Mouse (Mus musculus): ENCODE results near the gene Cfap100. TPM values are rescaled to one million over a fixed set of nuclear protein-coding genes. Genes with fewer than 3 reads are reported as not detected.

The Cfap100 gene
- polyA plus RNA-seq, 1 experiment from 2014 or later, result 0.31 TPM

DNA sequence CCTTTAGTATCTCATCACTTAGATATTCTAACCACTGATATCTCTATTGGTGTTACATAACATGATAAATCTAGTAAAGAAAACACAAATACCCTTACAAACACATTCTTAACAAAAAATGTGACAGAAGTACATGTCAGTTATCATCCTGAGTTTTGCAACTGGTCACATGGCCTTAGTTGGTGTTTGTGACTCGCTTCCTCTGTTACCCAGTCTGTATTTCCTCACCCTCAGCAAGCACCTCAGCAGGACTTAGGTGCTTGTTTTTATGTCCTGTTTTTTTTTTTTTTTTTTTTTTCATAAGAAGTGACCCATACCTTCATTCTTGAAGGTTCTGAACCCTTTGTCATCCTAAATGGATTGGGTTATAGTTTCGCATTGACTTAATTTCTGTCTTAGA lies 50.9 kb downstream of the Cfap100 start:
- Histone ChIP-seq H3K4me3 (replicated peaks; ENCODE audit: low read length) (no peak overlapping the region), H3K9me3 (replicated peaks; ENCODE audit: control insufficient read depth, low read length) (no peaks in the 10 kb centered on the region), H3K4me2 (ENCODE audit: low read depth, low read length) (no peak overlapping the region), H3K4me1 (ENCODE audit: control insufficient read depth, insufficient read depth, low read length) (no peaks in the 10 kb centered on the region), H3K27me3 (ENCODE audit: control insufficient read depth, insufficient read depth, low read length) (no peaks in the 10 kb centered on the region), H3K36me3 (ENCODE audit: control insufficient read depth, insufficient read depth, low read length) (peaks cover 48% of the 10 kb centered on the region), H3K9ac (ENCODE audit: low read length) (no peak overlapping the region), H3K27ac (ENCODE audit: low read length) (no peak overlapping the region)
- ATAC-seq (ENCODE audit: insufficient read depth, low FRiP score), result no peak
- WGBS, result 93% methylated on average over 2 of the region's 2 CpGs

DNA sequence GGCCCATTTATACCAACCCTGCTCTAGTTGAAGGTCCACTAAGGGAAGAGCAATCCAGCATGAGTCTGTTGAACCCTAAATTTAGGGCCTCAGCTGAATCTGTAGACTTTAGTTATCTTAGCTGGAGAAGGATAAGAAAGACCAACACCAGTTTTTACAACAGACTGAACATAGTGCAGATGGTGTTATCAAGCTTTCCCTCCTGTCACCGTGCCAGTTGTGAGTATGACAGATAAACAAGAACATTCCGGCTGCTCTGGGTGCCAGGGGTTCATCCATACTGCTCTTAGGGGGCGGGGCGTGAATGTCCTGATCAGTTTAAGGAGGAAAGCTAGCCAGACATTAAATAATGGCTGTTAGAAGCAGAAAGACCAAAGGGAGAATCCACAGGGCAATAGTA lies 54.0 kb downstream of the Cfap100 start:
- Histone ChIP-seq H3K27ac (ENCODE audit: low read length) (no peak overlapping the region), H3K9me3 (replicated peaks; ENCODE audit: control insufficient read depth, low read length) (no peaks in the 10 kb centered on the region), H3K4me3 (replicated peaks; ENCODE audit: low read length) (no peak overlapping the region), H3K4me2 (ENCODE audit: low read depth, low read length) (no peak overlapping the region), H3K9ac (ENCODE audit: low read length) (no peak overlapping the region), H3K4me1 (ENCODE audit: control insufficient read depth, insufficient read depth, low read length) (peaks cover 16% of the 10 kb centered on the region), H3K36me3 (ENCODE audit: control insufficient read depth, insufficient read depth, low read length) (peaks cover 33% of the 10 kb centered on the region), H3K27me3 (ENCODE audit: control insufficient read depth, insufficient read depth, low read length) (no peaks in the 10 kb centered on the region)
- WGBS, result 74% methylated on average over 4 of the region's 4 CpGs
- ATAC-seq (ENCODE audit: insufficient read depth, low FRiP score), result no peak

DNA sequence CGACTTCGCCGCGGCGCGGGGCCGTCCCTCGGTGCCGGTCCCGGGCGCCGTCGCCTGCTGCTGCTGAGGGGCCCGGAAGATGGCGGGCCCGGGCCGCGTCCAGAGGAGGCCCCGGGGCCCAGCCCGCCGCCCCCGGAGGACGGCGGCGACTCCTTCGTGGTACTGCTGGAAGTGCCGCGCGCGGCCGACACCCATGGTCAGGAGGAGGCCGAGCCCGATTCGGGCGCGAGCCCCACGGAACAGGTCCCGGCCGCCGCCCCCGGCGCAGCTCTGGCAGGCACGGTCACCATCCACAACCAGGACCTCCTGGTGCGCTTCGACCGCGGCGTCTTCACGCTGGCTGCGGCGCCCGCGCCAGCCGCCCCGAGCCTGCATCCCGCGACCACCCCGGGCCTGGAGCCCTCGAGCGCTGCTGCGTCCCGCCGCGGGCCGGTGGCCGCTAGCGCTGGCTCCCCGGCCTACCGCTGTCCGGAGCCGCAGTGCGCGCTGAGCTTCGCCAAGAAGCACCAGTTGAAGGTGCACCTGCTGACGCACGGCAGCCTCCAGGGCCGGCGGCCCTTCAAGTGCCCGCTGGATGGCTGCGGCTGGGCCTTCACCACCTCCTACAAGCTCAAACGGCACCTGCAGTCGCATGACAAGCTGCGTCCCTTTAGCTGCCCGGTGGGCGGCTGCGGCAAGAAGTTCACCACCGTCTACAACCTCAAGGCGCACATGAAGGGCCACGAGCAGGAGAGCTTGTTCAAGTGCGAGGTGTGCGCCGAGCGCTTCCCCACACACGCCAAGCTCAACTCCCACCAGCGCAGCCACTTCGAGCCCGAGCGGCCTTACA lies 58.7 kb downstream of the Cfap100 start:
- H3K27me3 ChIP-seq (ENCODE audit: control insufficient read depth, insufficient read depth, low read length), result no peaks in the 10 kb centered on the region
- H3K4me2 ChIP-seq (ENCODE audit: low read depth, low read length), result peak overlapping the region; percentile 99
- peak overlapping the region; percentile 86 for H3K27ac ChIP-seq (ENCODE audit: low read length)
- 0 out of 2 replicates have a peak, but pooled peaks cover 12% of the 10 kb centered on the region for H3K36me3 ChIP-seq (ENCODE audit: control insufficient read depth, insufficient read depth, low read length)
- peak overlapping the region; percentile 85 for H3K4me3 ChIP-seq (replicated peaks; ENCODE audit: low read length)
- peaks cover 19% of the 10 kb centered on the region for H3K4me1 ChIP-seq (ENCODE audit: control insufficient read depth, insufficient read depth, low read length)
- no peaks in the 10 kb centered on the region for H3K9me3 ChIP-seq (replicated peaks; ENCODE audit: control insufficient read depth, low read length)
- ATAC-seq (ENCODE audit: insufficient read depth, low FRiP score), result peak; percentile 71
- WGBS, result under 1% methylated on average over 91 of the region's 98 CpGs
- H3K9ac ChIP-seq (ENCODE audit: low read length), result peak overlapping the region; percentile 93

DNA sequence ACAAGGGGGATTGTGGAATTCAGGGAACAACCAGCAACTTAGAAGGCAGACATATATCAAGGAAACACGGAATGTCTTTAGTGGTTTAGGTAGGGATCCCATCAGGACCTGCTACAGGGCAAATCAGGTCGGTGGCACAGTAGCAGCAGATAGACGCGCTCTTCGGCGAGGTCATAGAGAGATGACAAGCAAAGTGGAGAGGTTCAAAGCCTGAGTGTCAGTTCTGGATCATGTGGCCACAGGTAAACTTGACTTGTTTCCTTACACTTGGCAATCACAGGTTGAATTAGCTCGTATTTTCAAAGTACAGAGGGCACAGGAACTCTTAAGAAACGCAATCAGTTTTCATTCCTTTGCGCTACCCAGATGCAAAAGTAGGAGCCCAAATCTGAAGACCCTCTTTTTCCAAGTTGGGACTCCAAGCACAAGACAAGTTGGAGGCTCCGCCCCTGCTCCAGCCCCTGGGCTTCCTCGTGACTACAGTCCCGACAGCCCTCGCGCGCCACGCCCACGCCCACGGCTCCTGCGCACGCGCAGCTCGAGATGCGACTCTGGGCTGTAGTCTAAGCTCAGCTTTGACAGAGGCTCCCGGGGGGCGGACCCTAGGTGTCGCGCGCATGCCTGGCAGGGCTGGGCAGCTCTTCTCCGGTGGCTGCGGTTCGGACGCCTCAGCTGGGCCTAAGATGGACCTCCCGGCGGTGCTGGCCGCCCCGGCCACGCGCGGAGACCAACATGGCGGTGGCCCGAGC lies 59.4 kb downstream of the Cfap100 start, which contains the start of gene Zxdc:
Zxdc (plus strand) TSS at position 517 of the 749 bp plus-strand sequence.
- peak within 1 kb of the TSS; percentile 93 for H3K9ac ChIP-seq (ENCODE audit: low read length)
- peak within 1 kb of the TSS; percentile 99 for H3K4me2 ChIP-seq (ENCODE audit: low read depth, low read length)
- no peaks in the 10 kb centered on the region for H3K9me3 ChIP-seq (replicated peaks; ENCODE audit: control insufficient read depth, low read length)
- no peaks in the 10 kb centered on the region for H3K27me3 ChIP-seq (ENCODE audit: control insufficient read depth, insufficient read depth, low read length)
- 6% methylated on average over 41 of the region's 41 CpGs for WGBS
- peak within 1 kb of the TSS; percentile 85 for H3K4me3 ChIP-seq (replicated peaks; ENCODE audit: low read length)
- peaks cover 19% of the 10 kb centered on the region for H3K4me1 ChIP-seq (ENCODE audit: control insufficient read depth, insufficient read depth, low read length)
- ATAC-seq (ENCODE audit: insufficient read depth, low FRiP score), result peak; percentile 99
- 0 out of 2 replicates have a peak, but pooled peaks cover 7% of the 10 kb centered on the region for H3K36me3 ChIP-seq (ENCODE audit: control insufficient read depth, insufficient read depth, low read length)
- peak within 1 kb of the TSS; percentile 86 for H3K27ac ChIP-seq (ENCODE audit: low read length)

DNA sequence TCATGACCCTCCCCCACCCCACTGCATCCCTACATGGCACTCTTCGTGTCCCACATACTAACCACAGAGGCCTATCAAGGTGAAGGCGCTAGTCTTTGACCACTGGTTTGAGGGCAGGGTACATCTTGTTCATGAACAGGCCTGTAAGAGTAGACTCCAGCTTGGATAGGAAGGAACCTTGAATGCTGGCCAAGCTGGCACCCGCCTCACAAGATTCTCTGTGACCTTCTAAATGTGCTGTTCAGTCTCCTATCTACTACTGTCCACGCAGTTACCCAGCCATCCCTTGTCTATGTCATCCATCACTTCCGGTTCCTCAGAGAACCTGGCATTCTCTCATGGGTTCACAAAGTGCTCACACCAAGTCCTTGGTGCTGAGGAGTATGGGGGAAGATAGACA lies 65.3 kb downstream of the Cfap100 start:
- no peaks in the 10 kb centered on the region for H3K27me3 ChIP-seq (ENCODE audit: control insufficient read depth, insufficient read depth, low read length)
- ATAC-seq (ENCODE audit: insufficient read depth, low FRiP score), result no peak
- no peaks in the 10 kb centered on the region for H3K9me3 ChIP-seq (replicated peaks; ENCODE audit: control insufficient read depth, low read length)
- H3K4me2 ChIP-seq (ENCODE audit: low read depth, low read length), result no peak overlapping the region
- H3K27ac ChIP-seq (ENCODE audit: low read length), result no peak overlapping the region
- H3K4me1 ChIP-seq (ENCODE audit: control insufficient read depth, insufficient read depth, low read length), result peaks cover 20% of the 10 kb centered on the region
- H3K4me3 ChIP-seq (replicated peaks; ENCODE audit: low read length), result no peak overlapping the region
- H3K36me3 ChIP-seq (ENCODE audit: control insufficient read depth, insufficient read depth, low read length), result no peaks in the 10 kb centered on the region
- no peak overlapping the region for H3K9ac ChIP-seq (ENCODE audit: low read length)
- 79% methylated on average over 5 of the region's 5 CpGs for WGBS

DNA sequence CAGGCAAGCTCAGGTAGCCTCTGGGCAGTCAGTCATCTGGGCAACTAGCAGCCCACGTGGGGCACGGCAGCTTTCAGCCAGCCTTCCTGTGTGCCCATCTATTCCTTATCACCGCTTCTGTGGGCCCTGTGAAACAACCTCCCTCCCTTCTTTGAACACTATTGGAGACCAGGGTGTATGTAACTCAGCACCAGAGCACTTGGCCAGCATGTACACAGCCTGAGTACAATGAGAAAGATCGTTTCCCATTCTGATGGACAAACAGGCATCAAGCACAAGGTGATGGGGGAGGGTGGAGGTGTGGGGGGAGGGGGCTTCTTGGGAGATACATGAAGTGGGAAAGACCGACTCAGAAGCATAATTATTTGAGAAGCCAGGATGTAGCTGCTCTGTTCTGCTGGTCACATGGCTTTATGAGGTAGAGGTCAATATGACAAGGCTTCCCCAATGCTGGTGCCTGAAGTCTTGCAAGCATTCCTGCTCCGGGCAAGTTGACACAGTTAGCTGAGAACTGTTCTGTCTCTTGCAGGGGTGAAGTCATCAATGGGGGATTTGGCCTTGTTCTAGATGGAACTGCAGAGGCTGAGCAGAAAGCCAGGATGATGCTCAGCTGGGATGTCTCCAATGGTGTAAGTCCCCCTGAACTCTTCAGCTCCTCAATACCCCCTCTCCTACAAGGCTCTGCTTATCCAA lies 67.5 kb downstream of the Cfap100 start:
- no peak overlapping the region for H3K4me3 ChIP-seq (replicated peaks; ENCODE audit: low read length)
- ATAC-seq (ENCODE audit: insufficient read depth, low FRiP score), result no peak
- peak overlapping the region; percentile 68 for H3K27ac ChIP-seq (ENCODE audit: low read length)
- no peak overlapping the region for H3K9ac ChIP-seq (ENCODE audit: low read length)
- H3K27me3 ChIP-seq (ENCODE audit: control insufficient read depth, insufficient read depth, low read length), result no peaks in the 10 kb centered on the region
- H3K36me3 ChIP-seq (ENCODE audit: control insufficient read depth, insufficient read depth, low read length), result no peaks in the 10 kb centered on the region
- H3K4me1 ChIP-seq (ENCODE audit: control insufficient read depth, insufficient read depth, low read length), result peaks cover 23% of the 10 kb centered on the region
- WGBS, result 67% methylated on average over 6 of the region's 6 CpGs
- H3K4me2 ChIP-seq (ENCODE audit: low read depth, low read length), result no peak overlapping the region
- no peaks in the 10 kb centered on the region for H3K9me3 ChIP-seq (replicated peaks; ENCODE audit: control insufficient read depth, low read length)

DNA sequence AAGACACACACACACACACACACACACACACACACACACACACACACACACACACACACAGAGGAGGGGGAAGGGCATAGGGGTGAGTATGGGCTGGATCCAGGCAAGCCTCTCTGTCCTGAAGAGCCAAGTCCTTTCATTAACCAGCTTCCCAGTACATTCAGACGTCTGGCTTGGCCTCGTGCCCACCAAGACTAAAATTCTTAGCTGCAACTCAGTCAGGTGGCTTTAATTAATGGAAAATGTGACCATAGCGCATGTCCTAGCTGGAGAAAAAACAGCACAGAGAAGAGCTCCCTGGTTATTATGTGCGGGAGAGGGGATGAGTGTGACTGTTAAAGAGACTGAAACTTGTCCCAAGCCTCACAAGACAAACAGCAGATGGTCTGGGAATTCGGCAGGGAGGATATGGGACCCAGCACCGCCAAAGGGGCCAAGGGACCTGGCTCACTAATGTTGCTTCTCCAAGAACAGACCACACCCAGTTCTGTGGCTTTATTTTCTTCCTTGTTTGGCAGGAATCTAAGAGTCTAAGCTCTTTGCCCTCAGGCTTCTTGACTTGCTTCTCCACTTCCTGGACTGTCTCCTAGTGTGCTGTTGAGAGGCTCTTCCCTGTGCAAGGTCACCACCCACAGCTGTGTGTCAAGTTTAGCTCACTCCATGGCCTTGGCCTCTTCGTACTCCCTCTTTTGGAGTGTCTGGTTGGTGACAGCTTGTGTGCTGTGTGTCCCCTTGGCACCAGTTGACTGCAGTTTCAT lies 68.4 kb downstream of the Cfap100 start:
- Histone ChIP-seq H3K27ac (ENCODE audit: low read length) (peak overlapping the region; percentile 68), H3K4me3 (replicated peaks; ENCODE audit: low read length) (no peak overlapping the region), H3K4me1 (ENCODE audit: control insufficient read depth, insufficient read depth, low read length) (peaks cover 23% of the 10 kb centered on the region), H3K27me3 (ENCODE audit: control insufficient read depth, insufficient read depth, low read length) (no peaks in the 10 kb centered on the region), H3K36me3 (ENCODE audit: control insufficient read depth, insufficient read depth, low read length) (no peaks in the 10 kb centered on the region), H3K9me3 (replicated peaks; ENCODE audit: control insufficient read depth, low read length) (no peaks in the 10 kb centered on the region), H3K9ac (ENCODE audit: low read length) (no peak overlapping the region), H3K4me2 (ENCODE audit: low read depth, low read length) (peak overlapping the region; percentile 19; the same call in 1 of the 2 replicates)
- peak; percentile 59 for ATAC-seq (ENCODE audit: insufficient read depth, low FRiP score)
- 29% methylated on average over 7 of the region's 7 CpGs for WGBS

DNA sequence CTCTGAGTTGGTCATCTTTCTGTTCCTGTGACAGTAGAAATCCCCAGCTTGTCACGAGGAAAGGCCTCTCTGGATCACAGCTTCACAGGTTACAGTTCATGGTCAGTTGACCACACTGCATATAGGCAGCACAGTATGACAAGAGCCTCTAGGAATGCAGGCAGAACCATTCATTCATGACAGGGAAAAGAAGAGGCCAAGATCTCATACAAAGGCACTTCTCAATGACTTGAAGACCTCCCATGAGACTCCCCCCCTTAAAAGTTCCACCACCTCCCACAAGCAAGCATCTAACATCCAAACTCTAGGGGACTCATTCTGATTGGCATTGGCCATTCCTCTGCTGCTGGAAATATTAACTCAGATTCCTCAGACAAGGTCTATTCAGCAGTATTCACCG lies 69.2 kb downstream of the Cfap100 start:
- no peaks in the 10 kb centered on the region for H3K9me3 ChIP-seq (replicated peaks; ENCODE audit: control insufficient read depth, low read length)
- no peak overlapping the region for H3K9ac ChIP-seq (ENCODE audit: low read length)
- H3K4me3 ChIP-seq (replicated peaks; ENCODE audit: low read length), result no peak overlapping the region
- H3K4me1 ChIP-seq (ENCODE audit: control insufficient read depth, insufficient read depth, low read length), result peaks cover 23% of the 10 kb centered on the region
- no peaks in the 10 kb centered on the region for H3K36me3 ChIP-seq (ENCODE audit: control insufficient read depth, insufficient read depth, low read length)
- ATAC-seq (ENCODE audit: insufficient read depth, low FRiP score), result no peak
- H3K27ac ChIP-seq (ENCODE audit: low read length), result peak overlapping the region; percentile 68; the same call in 1 of the 2 replicates
- 69% methylated on average over 2 of the region's 2 CpGs for WGBS
- H3K4me2 ChIP-seq (ENCODE audit: low read depth, low read length), result no peak overlapping the region
- H3K27me3 ChIP-seq (ENCODE audit: control insufficient read depth, insufficient read depth, low read length), result no peaks in the 10 kb centered on the region

All from stomach, embryonic 16.5 days (tissue).